Mouse (Mus musculus): ENCODE measurements around the gene Plekho2.

Gene Plekho2

DNA sequence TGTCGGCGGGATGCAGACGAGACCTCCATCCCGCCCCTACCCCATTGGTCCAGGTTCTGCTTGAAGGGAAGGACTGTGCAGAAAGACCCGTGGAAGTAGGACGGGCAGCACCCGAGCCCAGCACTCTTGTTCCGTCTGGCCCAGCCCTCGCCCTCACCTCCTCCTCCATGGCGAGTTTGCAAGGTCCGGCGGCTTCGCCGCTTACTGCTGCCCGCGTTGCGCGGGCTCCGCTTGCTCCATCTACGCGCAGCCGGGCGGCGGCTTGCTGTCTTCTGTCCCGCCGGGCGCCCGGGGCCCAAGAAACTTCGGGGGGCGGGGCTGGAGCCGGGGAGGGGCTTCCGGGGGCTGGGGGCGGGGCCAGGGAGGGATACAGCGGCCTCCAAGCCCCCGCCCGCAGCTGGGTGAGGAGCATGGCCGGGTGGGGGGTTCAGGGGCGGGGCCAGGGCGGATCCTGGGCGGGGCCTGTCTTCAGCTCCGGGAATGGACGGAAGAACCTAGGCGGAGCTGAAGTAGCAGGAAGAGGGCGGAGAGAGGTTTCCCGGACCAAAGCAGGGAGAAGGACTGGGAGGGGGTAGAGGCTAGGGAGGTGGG lies at the start of gene Plekho2:
TSS of gene Plekho2 (minus strand) at position 260 of the 591 bp plus-strand sequence.
- peak; percentile 96 for DNase-seq (ENCODE audit: low read depth, low spot score)

DNA sequence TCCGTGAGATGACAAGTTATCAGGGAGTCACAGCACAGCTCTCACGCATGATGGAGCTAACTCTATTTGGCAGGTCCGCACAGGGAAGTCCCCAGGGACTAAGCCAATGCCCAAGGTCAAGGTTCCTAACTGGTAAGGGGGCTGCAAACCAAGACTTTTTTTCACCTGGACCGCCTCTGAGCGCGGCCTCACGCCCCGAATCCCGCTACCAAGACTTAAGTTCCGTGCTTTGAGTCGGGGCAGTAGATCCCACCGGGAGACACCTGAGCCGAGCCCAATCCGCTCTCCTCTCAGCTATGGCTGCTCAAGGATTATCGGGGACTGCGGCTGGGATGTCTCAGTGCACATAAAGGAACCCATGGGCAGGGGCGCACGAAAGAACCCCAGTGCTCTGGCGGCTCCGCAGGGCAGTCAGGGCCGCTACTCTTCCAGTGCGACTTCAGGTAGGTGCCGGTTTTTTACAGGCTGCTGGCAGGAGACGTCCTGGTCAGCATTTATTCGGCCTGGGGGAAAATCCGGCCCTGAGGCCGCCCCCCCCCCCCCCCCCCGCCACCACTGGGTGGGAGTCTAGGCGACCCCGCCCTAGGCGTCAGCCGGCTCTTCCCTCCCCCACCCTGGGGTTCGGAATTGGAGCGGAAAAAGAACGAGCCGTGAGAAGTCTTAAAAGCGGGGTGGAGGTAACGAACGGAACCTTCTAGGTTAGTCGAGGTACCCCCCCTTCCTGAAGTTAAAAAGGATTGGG lies 49.4 kb upstream of the Plekho2 start, which contains the start of gene Rbpms2:
TSS of gene Rbpms2 (plus strand) at position 624 of the 742 bp plus-strand sequence.
- no peak for DNase-seq (ENCODE audit: low read depth, low spot score)

DNA sequence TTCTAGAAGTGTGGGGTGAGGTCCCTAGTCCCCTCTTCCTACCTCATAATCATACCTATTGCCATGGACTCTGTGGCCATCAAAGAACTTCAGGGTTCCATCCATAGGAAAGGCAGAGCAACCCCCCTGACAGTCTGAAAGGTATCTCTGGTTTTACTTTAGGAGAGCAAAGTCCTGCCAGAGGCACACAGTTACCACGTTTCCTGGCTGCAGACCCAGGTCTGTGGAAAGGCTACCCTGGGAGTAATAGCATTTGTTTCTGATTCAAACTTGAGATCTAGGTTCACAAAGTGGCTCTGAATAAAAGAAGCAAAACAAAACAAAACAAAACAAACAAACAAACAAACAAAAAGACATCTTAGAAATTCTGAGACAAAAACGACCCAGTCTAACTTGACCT lies 44.4 kb upstream of the Plekho2 start:
- no peak for DNase-seq (ENCODE audit: low read depth, low spot score)

DNA sequence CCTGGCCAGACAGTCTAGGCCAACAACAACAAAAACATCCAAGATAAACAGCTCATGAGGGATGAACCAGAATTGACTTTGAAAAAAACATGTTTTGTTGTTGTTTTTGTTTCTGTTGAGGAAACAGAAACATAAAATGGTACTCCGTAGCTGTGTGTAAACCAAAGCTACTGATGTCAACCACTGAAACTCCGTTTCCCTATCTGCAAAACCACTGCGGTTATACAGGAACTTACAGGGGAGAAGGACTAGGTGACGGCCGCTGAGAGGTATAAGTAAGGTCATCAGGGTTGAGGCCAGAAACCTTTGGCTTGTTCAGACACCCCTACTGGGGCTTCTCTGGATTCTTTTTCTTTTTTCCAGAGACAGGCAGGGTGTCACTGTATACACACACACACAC lies 43.0 kb upstream of the Plekho2 start:
- DNase-seq (ENCODE audit: low read depth, low spot score), result no peak

DNA sequence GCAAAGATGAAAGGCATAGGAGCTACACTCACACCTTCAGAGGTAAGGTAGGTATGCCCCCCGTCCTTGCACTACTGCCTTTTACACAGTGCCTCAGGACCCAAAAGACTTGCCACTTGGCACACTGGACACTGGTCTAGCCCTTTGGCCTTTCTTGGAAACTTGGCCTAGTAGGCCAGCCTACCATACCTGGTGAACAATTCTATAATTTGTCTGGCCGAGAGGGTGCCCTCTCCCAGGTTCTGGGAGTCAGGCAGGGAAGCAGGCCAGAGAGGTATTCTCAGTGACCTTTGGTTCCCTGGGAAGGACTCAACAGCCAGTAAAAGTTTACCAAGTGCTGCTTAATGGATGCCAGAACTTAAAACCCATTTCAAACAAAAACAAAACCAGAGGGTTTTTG lies 41.8 kb upstream of the Plekho2 start:
- DNase-seq (ENCODE audit: low read depth, low spot score), result no peak

DNA sequence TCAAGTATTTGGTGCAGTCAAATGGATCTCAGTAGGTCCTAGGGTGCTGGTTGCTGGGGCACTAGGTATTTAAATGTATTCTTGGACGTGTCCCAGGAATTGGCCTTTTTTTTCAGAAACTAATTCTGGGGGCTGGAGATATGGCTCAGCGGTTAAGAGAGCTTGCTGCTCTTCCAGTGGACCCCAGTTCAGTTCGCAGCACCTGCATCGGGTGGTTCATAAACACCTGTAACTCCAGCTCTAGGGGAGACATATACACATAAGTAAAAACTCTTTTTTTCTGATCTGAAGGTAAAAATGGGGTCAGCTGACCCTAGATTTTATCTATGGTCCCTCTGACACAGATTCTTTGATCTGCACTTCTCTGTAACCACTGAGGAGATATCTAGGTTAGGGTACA lies 41.4 kb upstream of the Plekho2 start:
- DNase-seq (ENCODE audit: low read depth, low spot score), result no peak

DNA sequence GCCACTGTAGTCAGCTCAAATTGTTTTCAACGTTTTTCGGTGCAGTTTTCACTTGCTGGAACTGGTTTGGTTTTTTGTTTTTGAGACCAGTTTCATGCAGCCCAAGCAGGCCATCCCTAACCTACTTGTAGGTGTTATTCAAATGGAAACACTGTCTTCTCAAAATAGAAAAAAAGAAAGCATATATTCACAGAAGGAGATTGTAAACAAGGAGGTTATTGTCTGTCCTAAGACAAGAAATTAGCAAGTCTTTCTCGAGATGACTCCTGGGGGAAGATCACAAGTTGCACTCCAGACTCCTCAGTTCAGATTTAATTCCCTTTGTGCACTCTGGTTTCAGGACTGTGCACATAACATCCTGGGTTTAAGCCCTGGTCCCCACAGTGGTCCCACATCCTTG lies 39.5 kb upstream of the Plekho2 start:
- DNase-seq (ENCODE audit: low read depth, low spot score), result no peak

DNA sequence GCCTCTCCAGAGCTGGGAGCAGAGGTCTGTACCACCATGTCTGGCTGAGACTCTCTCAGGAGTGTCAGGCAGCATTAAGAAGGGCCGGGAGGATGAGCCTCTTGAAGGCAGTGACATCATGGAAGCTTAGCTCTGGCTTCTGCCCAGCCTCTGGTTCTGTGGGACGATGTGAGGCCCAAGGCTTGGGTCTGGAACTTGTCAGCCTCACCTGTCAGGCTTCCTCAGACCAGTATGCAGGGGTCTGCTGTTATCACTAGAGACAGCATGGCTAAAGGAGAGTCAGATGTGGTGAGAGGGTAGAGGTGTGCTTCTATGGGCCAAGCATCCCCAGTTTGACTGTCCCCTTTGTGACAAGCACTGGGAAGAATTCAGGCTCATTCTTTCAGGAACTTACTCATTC lies 33.3 kb upstream of the Plekho2 start:
- no peak for DNase-seq (ENCODE audit: low read depth, low spot score)

DNA sequence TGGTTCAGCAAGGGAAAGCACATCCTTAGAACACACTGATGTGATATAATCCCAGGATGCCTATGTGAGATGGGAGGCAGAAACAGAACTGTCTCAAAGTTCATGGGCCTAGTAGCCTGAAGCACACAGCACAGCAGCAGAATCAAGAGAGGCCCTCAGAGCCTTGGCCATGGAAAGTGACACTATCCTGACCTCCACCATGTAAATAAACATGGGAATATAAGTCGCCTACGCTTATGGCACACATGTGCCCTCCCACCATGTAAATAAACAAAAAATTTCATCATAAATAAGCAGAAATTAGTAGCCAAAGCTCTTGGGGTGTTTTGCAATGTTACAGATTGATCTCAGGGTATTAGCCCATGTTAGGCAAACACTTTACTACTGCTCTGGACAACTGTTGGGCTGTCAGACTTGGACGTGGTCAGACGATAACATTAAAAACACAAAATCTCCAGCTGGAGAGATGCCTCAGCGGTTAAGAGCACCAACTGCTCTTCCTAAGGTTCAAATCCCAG lies 32.2 kb upstream of the Plekho2 start:
- DNase-seq (ENCODE audit: low read depth, low spot score), result no peak

DNA sequence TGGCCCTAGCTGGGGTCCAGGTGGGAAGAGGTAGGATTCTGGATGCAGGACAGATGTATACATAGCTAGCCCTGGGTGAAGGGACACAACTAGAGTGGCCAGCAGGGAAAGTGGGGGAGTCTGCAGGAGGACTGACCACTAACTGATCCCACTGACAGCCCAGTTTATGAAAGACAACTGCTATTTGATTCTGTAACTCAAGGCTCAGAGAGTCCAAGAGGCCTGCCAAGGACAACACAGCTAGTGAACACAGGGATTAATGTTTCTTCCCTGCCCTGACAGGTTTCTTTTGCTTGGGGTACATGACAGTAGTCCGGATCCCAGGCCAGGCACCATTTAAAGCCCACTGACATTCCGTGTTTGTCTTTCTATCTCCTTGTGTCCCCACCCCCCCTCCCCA lies 27.3 kb upstream of the Plekho2 start:
- no peak for DNase-seq (ENCODE audit: low read depth, low spot score)

DNA sequence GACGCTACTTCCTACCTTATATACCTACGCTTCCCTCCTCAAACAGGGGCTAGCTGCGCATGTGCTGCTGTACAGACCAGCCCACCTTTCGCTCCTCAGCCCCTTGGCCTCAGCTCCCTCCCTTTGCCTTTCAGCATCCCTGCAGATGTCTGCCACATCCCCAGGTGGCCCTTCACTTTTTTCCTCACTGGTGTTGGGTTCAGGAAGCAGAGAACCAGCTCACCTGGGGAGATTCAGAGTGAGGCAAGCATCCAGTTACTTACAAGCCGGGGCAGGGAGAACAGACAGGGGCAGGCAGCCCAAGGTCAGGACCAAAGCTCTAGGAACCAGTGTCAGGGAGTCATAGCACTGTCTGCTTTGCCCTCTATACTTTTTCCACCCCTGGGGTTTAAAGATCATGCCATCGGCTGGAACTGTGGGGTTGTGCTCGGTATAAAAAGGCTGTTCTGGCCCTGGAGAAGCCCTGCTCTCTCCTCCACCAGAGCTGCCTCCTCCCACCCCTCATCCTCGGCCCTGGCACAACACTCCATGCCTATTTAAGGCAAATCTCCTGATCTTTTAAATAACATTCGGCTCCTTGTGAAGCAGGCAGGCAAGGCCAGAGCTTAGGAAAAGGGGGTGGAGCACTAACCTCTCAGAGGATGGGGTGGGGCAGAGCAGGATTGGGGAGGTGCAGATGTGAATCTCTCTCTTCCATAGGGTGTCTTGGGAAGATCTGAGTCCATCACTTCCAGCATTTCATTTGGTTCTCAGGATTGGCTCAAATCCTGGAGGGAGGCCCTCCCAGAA lies 26.7 kb upstream of the Plekho2 start:
- DNase-seq (ENCODE audit: low read depth, low spot score), result no peak

DNA sequence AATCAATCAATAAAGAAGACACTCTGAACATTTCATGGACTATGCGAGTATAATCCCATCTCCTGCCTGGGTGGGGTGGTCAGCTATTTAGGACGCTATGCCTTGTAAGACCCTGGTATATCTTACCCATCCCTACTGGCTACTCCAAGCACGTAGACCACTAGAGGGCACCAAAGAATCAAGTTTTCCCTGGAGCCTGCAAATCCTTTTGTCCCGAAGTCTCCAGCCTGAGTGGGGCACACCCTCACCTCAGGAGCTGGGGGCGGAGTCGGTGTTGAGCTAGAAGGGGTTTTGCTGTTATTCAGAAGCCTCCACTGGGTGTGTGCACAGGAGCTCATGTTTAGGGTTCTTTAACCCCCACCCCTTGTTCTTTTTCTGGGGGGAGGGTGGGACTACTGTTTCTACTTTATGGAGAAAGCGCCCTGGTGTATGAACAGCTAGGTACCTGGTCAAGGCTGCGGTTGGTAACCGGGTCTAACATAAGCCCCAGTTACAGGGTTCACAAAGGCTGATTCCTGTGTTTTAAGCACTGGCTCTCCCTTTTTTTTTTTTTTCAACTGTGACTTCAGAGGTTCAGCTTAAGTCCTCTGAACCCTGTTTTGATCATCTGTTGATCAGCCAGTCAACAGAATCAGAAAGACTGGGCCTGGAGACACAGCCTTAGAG lies 25.8 kb upstream of the Plekho2 start:
- peak; percentile 90 for DNase-seq (ENCODE audit: low read depth, low spot score)

DNA sequence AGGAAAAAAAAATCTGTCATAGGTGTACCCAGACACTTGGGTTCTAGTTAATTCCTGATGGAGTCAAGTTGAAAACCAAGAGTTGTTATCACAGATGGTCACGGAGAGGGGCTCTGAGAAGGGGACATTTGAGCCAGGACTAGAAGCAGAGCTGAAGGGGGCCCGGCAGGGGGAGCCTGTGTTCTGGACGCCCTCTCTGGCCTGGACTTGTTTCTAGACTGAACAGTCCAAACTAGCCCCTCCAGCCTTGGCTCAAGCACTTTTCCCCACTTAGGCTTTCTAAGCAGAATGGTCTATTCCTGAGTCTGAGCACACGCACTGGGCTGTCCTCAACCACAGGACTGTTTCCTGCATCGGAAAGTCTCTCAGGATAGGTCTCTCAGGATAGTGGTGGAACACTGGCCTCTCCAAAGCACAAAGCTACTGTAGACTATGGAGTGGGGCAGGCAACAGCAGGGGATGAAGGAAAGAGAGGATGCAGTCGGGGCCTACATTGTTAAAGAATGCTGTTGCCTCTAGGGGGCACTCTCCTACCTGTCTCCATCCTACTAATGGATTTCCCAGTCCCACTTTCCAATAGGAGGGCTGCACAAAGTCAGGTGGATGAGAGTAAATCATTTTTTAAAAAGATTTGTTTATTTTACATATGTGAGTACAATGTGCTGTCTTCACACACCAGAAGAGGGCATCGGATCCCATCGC lies 23.7 kb upstream of the Plekho2 start:
- no peak for DNase-seq (ENCODE audit: low read depth, low spot score)

DNA sequence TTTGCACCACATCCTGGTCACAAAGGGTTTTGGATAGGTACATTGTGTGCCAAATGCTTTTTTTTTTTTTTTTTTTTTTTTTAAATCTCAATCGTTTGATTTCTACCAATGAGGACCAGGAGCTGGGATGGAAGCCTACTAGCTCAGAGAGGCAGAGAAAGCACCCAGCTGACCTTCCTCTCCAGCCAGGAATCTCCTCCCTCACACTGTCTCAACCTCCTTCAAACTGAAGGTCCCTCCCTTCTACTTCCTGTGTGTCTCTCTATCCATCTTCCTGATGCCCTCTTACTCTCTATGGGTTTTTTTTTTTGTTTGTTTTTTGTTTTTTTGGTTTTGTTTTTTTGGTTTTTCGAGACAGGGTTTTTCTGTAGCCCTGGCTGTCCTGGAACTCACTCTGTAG lies 21.1 kb upstream of the Plekho2 start:
- no peak for DNase-seq (ENCODE audit: low read depth, low spot score)

DNA sequence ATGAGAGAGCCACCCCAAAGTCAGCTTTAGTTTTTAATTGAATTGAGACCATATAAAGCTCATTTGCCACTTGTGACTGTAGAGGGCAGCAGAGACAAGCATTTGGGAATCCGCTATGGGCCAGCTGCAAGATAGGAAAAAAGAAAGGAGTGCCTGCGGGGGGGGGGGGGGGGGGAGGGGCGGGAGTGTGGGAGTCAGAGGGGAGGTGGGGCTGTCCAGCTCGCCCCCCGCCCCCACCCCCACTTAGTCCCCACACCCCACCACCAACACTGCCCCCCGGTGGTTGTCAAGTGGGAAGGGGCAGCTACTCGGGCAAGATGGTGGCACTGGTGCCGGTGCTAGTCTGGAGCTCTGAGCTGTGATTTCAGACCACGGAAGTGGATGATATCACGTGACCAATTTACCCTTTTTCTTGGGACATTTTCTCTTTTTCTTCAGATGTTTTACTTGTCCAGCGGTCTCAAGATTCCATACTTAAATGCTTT lies 19.0 kb upstream of the Plekho2 start:
- peak; percentile 66 for DNase-seq (ENCODE audit: low read depth, low spot score)

DNA sequence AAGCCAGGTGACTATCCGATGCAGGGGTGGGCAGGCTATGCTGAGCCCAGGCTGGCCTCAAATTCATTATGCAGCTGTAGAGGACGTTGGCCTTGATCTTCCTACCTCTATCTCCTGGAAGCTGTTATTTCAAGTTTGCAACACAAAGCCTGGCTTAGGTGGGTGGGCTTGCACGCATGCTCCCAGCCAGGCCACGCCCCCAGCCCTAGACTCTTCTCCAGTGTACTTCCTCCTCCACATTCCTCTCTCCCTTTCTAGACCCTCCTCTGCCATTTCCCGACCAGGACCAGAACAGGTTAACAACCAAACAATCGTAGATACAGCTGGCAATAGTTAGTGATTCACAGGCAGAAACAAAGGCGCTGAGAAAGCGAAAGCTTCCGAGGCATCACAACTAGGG lies 13.8 kb upstream of the Plekho2 start:
- DNase-seq (ENCODE audit: low read depth, low spot score), result no peak

DNA sequence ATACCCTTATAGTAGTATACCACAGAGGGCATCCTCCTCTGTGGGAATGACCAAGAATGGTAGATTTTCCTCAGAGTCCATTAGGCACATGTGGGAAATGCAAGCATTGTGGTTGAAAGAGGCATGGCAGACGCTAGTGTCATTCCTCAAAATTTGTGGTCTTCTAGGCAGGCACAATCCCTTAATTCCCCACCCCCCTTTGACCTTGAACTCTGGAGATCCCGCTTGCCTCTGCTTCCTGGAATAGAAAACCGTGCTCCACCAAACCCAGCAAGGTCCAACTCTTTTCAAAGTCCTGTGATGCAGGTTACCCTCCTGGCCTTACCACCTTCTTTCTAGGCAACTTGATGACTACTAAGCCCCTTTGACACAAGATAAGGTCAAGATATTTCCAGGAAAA lies 12.9 kb upstream of the Plekho2 start:
- DNase-seq (ENCODE audit: low read depth, low spot score), result no peak

DNA sequence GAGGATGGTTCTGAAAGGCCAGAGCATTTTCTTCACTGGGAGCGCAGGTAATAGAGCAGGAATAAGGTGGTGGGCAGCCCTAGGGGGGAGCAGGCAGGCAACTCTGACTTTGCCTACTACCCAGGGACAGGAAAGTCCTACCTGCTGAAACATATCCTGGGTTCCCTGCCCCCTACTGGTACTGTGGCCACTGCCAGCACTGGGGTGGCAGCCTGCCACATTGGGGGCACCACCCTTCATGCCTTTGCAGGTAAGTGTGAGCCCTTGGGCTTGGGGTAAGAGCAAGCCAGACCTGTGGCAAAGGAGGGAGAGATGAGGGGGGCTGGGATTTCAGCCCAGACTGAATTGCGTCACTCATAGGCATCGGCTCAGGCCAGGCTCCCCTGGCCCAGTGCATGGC lies 9.3 kb upstream of the Plekho2 start:
- DNase-seq (ENCODE audit: low read depth, low spot score), result no peak

DNA sequence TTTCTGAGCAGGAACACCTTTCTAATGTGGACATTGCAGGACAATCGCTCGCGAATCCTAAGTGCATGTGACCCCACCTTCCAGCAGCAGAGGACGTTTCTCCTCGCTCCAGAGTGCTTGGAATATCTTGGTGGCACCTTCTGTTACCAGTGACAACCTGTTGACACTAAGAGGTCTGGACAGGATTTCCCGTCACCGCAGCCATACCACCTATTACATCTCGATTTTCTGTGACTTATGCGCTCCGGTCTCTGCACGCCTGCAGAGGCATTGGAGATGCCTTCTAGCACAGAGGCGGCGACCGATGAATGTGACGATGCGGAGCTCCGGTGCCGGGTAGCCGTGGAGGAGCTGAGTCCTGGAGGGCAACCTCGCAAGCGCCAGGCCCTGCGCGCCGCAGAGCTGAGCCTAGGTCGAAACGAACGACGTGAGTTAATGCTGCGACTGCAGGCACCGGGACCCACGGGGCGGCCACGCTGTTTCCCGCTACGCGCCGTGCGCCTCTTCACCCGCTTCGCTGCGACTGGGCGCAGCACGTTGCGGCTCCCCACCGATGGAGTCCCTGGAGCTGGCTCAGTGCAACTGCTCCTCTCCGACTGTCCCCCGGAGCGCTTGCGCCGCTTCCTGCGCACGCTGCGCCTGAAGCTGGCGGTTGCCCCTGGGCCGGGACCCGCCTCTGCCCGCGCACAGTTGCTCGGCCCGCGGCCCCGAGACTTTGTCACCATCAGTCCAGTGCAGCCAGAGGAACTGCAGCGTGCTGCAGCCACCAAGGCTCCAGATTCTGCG lies 7.9 kb upstream of the Plekho2 start:
- peak; percentile 34 for DNase-seq (ENCODE audit: low read depth, low spot score)

DNA sequence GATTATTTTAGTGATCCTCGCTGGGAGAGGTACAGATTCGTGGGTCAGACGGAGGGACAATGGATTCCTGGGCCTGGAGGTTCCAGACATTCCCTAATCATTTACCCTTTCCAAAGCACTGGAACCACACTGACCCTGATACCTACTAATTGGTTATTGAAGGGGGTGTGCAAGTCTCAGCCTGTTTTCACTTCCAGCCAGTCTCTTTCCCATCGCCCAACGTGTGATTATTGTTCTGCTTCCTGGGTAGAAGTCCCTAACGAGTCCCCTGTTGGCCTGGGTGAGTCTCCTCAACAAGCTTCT lies 7.4 kb upstream of the Plekho2 start:
- DNase-seq (ENCODE audit: low read depth, low spot score), result no peak
